Mouse (Mus musculus) embryonic facial prominence, embryonic 13.5 days (tissue): Measurements from ENCODE around the gene Tppp3. TPM values are rescaled to one million over a fixed set of nuclear protein-coding genes. Genes with fewer than 3 reads are reported as not detected.

ENCODE experiments used
- ATAC-seq: fragments of 200-750 bp; cut with Nextera tagmentation; 2 replicates; pipeline ENCODE4 v1.8.0; 2017; ENCODE audit warnings: low read depth; ENCODE audit not compliant: insufficient number of reproducible peaks, insufficient read depth, low FRiP score, low TSS enrichment
- H3K27ac ChIP-seq: fragments of 300-500 bp; sonication (generic); 2 replicates; pipeline ENCODE4 v1.5.1; 2015; ENCODE audit warnings: moderate library complexity, mild to moderate bottlenecking, inconsistent platforms
- H3K27me3 ChIP-seq: fragments of 300-500 bp; sonication (generic); 2 replicates; pipeline ENCODE4 v1.6.1; 2015; ENCODE audit warnings: mild to moderate bottlenecking, inconsistent platforms
- H3K36me3 ChIP-seq: fragments of 300-500 bp; sonication (generic); 2 replicates; pipeline ENCODE4 v1.6.1; 2015; ENCODE audit warnings: mild to moderate bottlenecking, inconsistent platforms
- H3K4me1 ChIP-seq: fragments of 300-500 bp; sonication (generic); 2 replicates; pipeline ENCODE4 v1.6.1; 2015; ENCODE audit warnings: inconsistent platforms
- H3K4me2 ChIP-seq: fragments of 300-500 bp; sonication (generic); 2 replicates; pipeline ENCODE4 v1.6.1; 2015; ENCODE audit warnings: moderate library complexity, mild to moderate bottlenecking, inconsistent platforms
- H3K4me3 ChIP-seq: fragments of 300-500 bp; sonication (generic); 2 replicates; pipeline ENCODE4 v1.5.1; 2015; ENCODE audit warnings: mild to moderate bottlenecking, inconsistent platforms
- H3K9ac ChIP-seq: fragments of 300-500 bp; sonication (generic); 2 replicates; pipeline ENCODE4 v1.6.1; 2015; ENCODE audit warnings: mild to moderate bottlenecking, inconsistent platforms
- H3K9me3 ChIP-seq: fragments of 300-500 bp; sonication (generic); 2 replicates; pipeline ENCODE4 v1.6.1; 2016; ENCODE audit warnings: inconsistent platforms
- WGBS: fragments of 180-500 bp; shearing (Covaris S2); methylation state at CpG from one replicate; pipeline ENCODE4 v1.1.7; 2015; ENCODE audit warnings: mixed read lengths; 5-methylcytosine and 5-hydroxymethylcytosine counted together
- polyA plus RNA-seq: library from polyadenylated mRNA; unstranded; fragments of >200 nt; fragmentation: Nextera tagmentation; extraction: Ambion mirVana; gene quantifications from 2 replicates; pipeline ENCODE4 v1.2.1, GENCODE M21; 2015

Tppp3 gene
- polyA plus RNA-seq, 1 experiment from 2014 or later, result 23.1 TPM

DNA sequence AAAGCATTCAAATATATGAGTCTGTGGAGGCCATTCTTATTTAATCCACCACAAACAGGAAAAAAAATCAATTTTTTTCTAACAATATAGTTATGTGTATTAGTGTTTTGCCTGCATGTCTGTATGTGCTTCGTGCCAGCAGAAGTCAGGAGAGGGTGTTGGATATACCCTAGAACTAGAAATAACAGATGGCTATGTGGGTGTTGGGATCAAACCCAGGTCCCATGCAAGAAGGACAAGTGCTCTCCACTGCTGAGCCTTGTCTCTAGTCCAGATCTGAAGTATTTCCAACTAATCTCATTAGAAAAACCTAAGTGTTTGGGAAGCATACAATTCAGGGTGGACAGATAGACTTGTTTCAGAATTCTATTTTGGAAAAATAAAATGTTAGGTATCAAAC, 49.3 kb downstream of the Tppp3 start:
- WGBS, result 64% methylated on average over 1 of the region's 1 CpGs
- H3K9ac ChIP-seq, result no peak overlapping the region
- H3K27ac ChIP-seq, result no peak overlapping the region
- no peaks in the 10 kb centered on the region for H3K4me1 ChIP-seq
- no peak for ATAC-seq
- no peaks in the 10 kb centered on the region for H3K36me3 ChIP-seq
- no peaks in the 10 kb centered on the region for H3K9me3 ChIP-seq
- no peak overlapping the region for H3K4me3 ChIP-seq
- no peak overlapping the region for H3K4me2 ChIP-seq
- no peaks in the 10 kb centered on the region for H3K27me3 ChIP-seq

DNA sequence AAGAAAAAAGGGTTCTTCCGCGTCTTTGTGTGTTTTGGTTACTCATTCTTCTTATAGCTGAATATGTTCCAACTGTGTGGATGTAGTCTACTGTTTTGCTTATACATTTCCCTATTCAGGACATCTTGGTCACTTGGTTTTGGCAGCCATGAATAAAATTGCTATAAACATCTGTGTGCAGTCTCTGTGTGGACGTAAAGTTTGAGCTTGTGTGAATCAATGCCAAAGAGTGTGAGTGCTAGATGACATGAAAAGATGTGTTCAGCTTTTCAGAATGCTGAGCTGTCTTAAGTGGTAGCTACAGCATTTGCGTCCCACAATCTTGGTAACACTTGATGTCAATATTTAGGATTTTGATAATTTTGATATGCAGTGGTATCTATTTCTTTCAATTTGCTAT, 51.5 kb downstream of the Tppp3 start:
- H3K27me3 ChIP-seq, result peaks cover 9% of the 10 kb centered on the region
- H3K9me3 ChIP-seq, result no peaks in the 10 kb centered on the region
- no peaks in the 10 kb centered on the region for H3K4me1 ChIP-seq
- H3K27ac ChIP-seq, result no peak overlapping the region
- ATAC-seq, result no peak
- no peak overlapping the region for H3K9ac ChIP-seq
- H3K36me3 ChIP-seq, result no peaks in the 10 kb centered on the region
- H3K4me3 ChIP-seq, result no peak overlapping the region
- WGBS, result 90% methylated on average over 4 of the region's 4 CpGs
- H3K4me2 ChIP-seq, result no peak overlapping the region

- no peak overlapping the region for H3K9ac ChIP-seq
- no peaks in the 10 kb centered on the region for H3K9me3 ChIP-seq
- no peaks in the 10 kb centered on the region for H3K4me1 ChIP-seq
- H3K27me3 ChIP-seq, result peaks cover 18% of the 10 kb centered on the region
- no peak overlapping the region for H3K4me2 ChIP-seq
- no peak overlapping the region for H3K27ac ChIP-seq
- no peak overlapping the region for H3K4me3 ChIP-seq
- ATAC-seq, result no peak
- no peaks in the 10 kb centered on the region for H3K36me3 ChIP-seq
- WGBS, result 73% methylated on average over 2 of the region's 2 CpGs
Measured at GRCm38 (mm10) chr8:105418992-105419391, 52.3 kb downstream of the Tppp3 start.

Other genes with a start within 250 kb of the Tppp3 start
- 24.5 and 26.6 TPM in 2 replicates for gene D230025D16Rik, start 246.4 kb downstream of the Tppp3 start, polyA plus RNA-seq
- gene B3gnt9, start 216.4 kb downstream of the Tppp3 start, polyA plus RNA-seq, result 25.9 and 29.7 TPM in 2 replicates
- 22.8 and 24.7 TPM in 2 replicates for gene Tradd, start 206.9 kb downstream of the Tppp3 start, polyA plus RNA-seq
- 2.1 TPM in 2 replicates for gene Fbxl8, start 206.9 kb downstream of the Tppp3 start, polyA plus RNA-seq
- 0.13 and 0.22 TPM in 2 replicates for gene Hsf4, start 201.7 kb downstream of the Tppp3 start, polyA plus RNA-seq
- gene Nol3, start 195.4 kb downstream of the Tppp3 start, polyA plus RNA-seq, result 1.8 and 2.8 TPM in 2 replicates
- 22.1 and 23.0 TPM in 2 replicates for gene 4931428F04Rik, start 181.7 kb downstream of the Tppp3 start, polyA plus RNA-seq
- gene Exoc3l, start 175.4 kb downstream of the Tppp3 start, polyA plus RNA-seq, result 10.2 and 11.1 TPM in 2 replicates
- 78.9 and 81.7 TPM in 2 replicates for gene E2f4, start 173.9 kb downstream of the Tppp3 start, polyA plus RNA-seq
- 6.0 and 6.7 TPM in 2 replicates for gene Elmo3, start 165.9 kb downstream of the Tppp3 start, polyA plus RNA-seq
- gene Lrrc29, start 145.2 kb downstream of the Tppp3 start, polyA plus RNA-seq, result 1.3 and 1.8 TPM in 2 replicates
- 121 TPM in 2 replicates for gene Tmem208, start 145.2 kb downstream of the Tppp3 start, polyA plus RNA-seq
- gene Fhod1, start 123.6 kb downstream of the Tppp3 start, polyA plus RNA-seq, result 2.3 and 3.0 TPM in 2 replicates
- 5.9 and 6.0 TPM in 2 replicates for gene Slc9a5, start 122.7 kb downstream of the Tppp3 start, polyA plus RNA-seq
- 0.39 and 0.81 TPM in 2 replicates for gene Plekhg4, start 98.3 kb downstream of the Tppp3 start, polyA plus RNA-seq
- gene Kctd19, start 58.0 kb downstream of the Tppp3 start, polyA plus RNA-seq, result not detected in 2 replicates
- gene Lrrc36, start 58.0 kb downstream of the Tppp3 start, polyA plus RNA-seq, result 0.22 TPM in 1 of 2 replicates, not detected in the other
- 52.2 and 53.3 TPM in 2 replicates for gene Zdhhc1, start 25.4 kb upstream of the Tppp3 start, polyA plus RNA-seq
- 0.87 and 1.1 TPM in 2 replicates for gene Hsd11b2, start 47.2 kb upstream of the Tppp3 start, polyA plus RNA-seq
- 78.4 and 80.4 TPM in 2 replicates for gene Atp6v0d1, start 94.5 kb upstream of the Tppp3 start, polyA plus RNA-seq
- gene Ripor1, start 133.7 kb upstream of the Tppp3 start, polyA plus RNA-seq, result 18.6 and 18.7 TPM in 2 replicates
- gene Ctcf, start 165.0 kb upstream of the Tppp3 start, polyA plus RNA-seq, result 136 and 146 TPM in 2 replicates
- gene Agrp, start 165.9 kb upstream of the Tppp3 start, polyA plus RNA-seq, result 0.90 and 2.1 TPM in 2 replicates
- 0.61 and 0.84 TPM in 2 replicates for gene Carmil2, start 214.7 kb upstream of the Tppp3 start, polyA plus RNA-seq
- gene Acd, start 229.6 kb upstream of the Tppp3 start, polyA plus RNA-seq, result 72.3 and 84.3 TPM in 2 replicates
- 18.9 and 21.5 TPM in 2 replicates for gene Pard6a, start 229.6 kb upstream of the Tppp3 start, polyA plus RNA-seq
- 0.25 and 0.36 TPM in 2 replicates for gene 4933405L10Rik, start 236.1 kb upstream of the Tppp3 start, polyA plus RNA-seq
- gene Enkd1, start 236.7 kb upstream of the Tppp3 start, polyA plus RNA-seq, result 28.6 and 34.5 TPM in 2 replicates